Mouse (Mus musculus): ENCODE measurements at regions not wholly inside any gene's neighbourhood (a gene's known extent, or its start where the extent isn't known, plus 50 kb on each side); places are given as distances from the start of the nearest gene placed in this dataset.

DNA sequence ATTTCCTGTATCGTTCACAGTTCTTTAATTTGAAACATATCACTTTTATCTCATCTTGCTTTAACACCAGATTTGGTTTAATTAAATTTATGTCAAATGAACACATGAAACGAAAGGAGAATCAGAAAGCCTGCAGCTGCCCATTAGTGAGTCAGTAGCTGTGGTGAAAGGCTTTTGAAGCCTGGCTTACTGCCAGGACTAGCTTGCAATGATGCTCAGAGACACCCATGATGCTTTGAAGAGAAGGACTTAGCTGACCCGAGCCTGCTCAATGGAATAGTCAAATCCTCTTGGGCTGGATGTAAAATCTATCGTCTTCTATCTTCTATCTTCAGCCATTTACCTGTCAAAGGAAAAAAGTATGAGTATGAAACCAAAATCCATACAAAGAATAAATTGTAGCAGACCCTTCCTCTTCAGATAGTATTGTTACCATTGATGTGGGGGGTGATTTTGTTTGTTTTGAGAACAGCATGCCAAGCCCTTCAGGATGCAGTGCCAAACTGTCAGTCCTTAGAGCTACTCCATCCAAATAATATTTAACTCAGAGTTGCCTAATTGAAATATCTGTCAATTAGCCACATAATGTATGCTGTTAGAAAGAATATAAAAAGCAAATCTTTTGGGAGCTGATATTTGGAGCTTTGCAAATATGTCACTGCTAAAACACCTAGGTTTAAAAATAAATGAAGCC is 384.7 kb downstream of the Anxa1 start:
- TF ChIP-seq KAT2A (conservative IDR thresholded peaks at IDR 0.05; ENCODE audit: low read depth, low read length) (no peak), NRF1 (IDR thresholded peaks at IDR 0.05; ENCODE audit: insufficient read depth, low read depth, low read length, poor library complexity, severe bottlenecking) (no peak), TAL1 (IDR thresholded peaks at IDR 0.05; ENCODE audit: low read length) (no peak), RCOR1 (IDR thresholded peaks at IDR 0.05; ENCODE audit: low read depth, low read length) (no peak), RAD21 (IDR thresholded peaks at IDR 0.05; ENCODE audit: low read depth, low read length) (no peak), MAX (IDR thresholded peaks at IDR 0.05; ENCODE audit: low read length) (no peak), ZKSCAN1 (IDR thresholded peaks at IDR 0.05; ENCODE audit: low read depth, low read length) (no peak), CTCF (IDR thresholded peaks at IDR 0.05 in 2 of 3, conservative IDR thresholded peaks at IDR 0.05 in 1 of 3; ENCODE audit: control insufficient read depth in 1 of 3, insufficient read depth in 1 of 3, low read depth in 2 of 3, low read length in 3 of 3, poor library complexity in 1 of 3, severe bottlenecking in 1 of 3) (no peak), EP300 (IDR thresholded peaks at IDR 0.05; ENCODE audit: low read depth in 1 of 2, low read length in 2 of 2) (no peak), ELF1 (IDR thresholded peaks at IDR 0.05; ENCODE audit: low read depth, low read length) (no peak), TBP (IDR thresholded peaks at IDR 0.05; ENCODE audit: low read depth, low read length) (no peak)
